Mouse (Mus musculus) embryonic facial prominence, embryonic 11.5 days (tissue): ENCODE measurements around the gene Six4. TPM values are rescaled to one million over a fixed set of nuclear protein-coding genes. Genes with fewer than 3 reads are reported as not detected.

Experiments
- ATAC-seq: fragments of 200-750 bp; cut with Nextera tagmentation; replicated peaks from 2 replicates; pipeline ENCODE4 v1.8.0; 2017; ENCODE audit warnings: low read depth; ENCODE audit not compliant: insufficient number of reproducible peaks, low FRiP score, low TSS enrichment
- DNase-seq: peaks from one replicate; pipeline ENCODE4 v3.0.0-alpha.2; 2015; ENCODE audit warnings: low spot score
- H3K27ac ChIP-seq: fragments of 300-500 bp; sonication (generic); replicated peaks from 2 replicates; pipeline ENCODE4 v1.5.1; 2014; ENCODE audit warnings: mild to moderate bottlenecking, low read depth, low read length, control low read depth
- H3K27me3 ChIP-seq: fragments of 300-500 bp; sonication (generic); 2 replicates; pipeline ENCODE4 v1.6.1; 2014; ENCODE audit warnings: mild to moderate bottlenecking, low read length, moderate library complexity, mixed read lengths; ENCODE audit not compliant: control insufficient read depth, insufficient read depth
- H3K36me3 ChIP-seq: fragments of 300-500 bp; sonication (generic); replicated peaks from 2 replicates; pipeline ENCODE4 v1.6.1; 2014; ENCODE audit warnings: low read depth, mild to moderate bottlenecking, low read length, moderate library complexity, mixed read lengths; ENCODE audit not compliant: control insufficient read depth, insufficient read depth
- H3K4me1 ChIP-seq: fragments of 300-500 bp; sonication (generic); 2 replicates; pipeline ENCODE4 v1.6.1; 2014; ENCODE audit warnings: low read length, mixed read lengths; ENCODE audit not compliant: control insufficient read depth, insufficient read depth
- H3K4me2 ChIP-seq: fragments of 300-500 bp; sonication (generic); 2 replicates; pipeline ENCODE4 v1.6.1; 2014; ENCODE audit warnings: low read depth, mild to moderate bottlenecking, control low read depth, low read length, moderate library complexity
- H3K4me3 ChIP-seq: fragments of 300-500 bp; sonication (generic); 2 replicates; pipeline ENCODE4 v1.5.1; 2014; ENCODE audit warnings: low read depth, low read length, control low read depth
- H3K9ac ChIP-seq: fragments of 300-500 bp; sonication (generic); replicated peaks from 2 replicates; pipeline ENCODE4 v1.6.1; 2014; ENCODE audit warnings: mild to moderate bottlenecking, control low read depth, low read length
- H3K9me3 ChIP-seq: fragments of 300-500 bp; sonication (generic); replicated peaks from 2 replicates; pipeline ENCODE4 v1.6.1; 2016; ENCODE audit warnings: mild to moderate bottlenecking, low read length, inconsistent platforms, mixed read lengths; ENCODE audit not compliant: control insufficient read depth
- WGBS: fragments of 180-500 bp; shearing (Covaris S2); extraction: QIAGEN DNeasy Blood & Tissue Kit; methylation state at CpG from one replicate; pipeline ENCODE4 v1.1.7; 2014; 5-methylcytosine and 5-hydroxymethylcytosine counted together
- polyA plus RNA-seq: library from polyadenylated mRNA; unstranded; fragments of >200 nt; fragmentation: Nextera tagmentation; extraction: Ambion mirVana; gene quantifications from 2 replicates; pipeline ENCODE4 v1.2.1, GENCODE M21; 2014

The Six4 gene
- polyA plus RNA-seq, 1 experiment from 2014 or later: 16.9 TPM

GRCm38 (mm10) chr12:73052651-73053591 lies 60.3 kb downstream of the Six4 start:
- Histone ChIP-seq H3K9ac (peak overlapping the region; percentile 65), H3K9me3 (no peaks in the 10 kb centered on the region), H3K4me1 (peaks cover 6% of the 10 kb centered on the region), H3K27ac (peak overlapping the region; percentile 89), H3K4me2 (peak overlapping the region; percentile 58), H3K27me3 (peaks cover 6% of the 10 kb centered on the region; the same call in 1 of the 2 replicates), H3K36me3 (no peaks in the 10 kb centered on the region), H3K4me3 (peak overlapping the region; percentile 37)
- 1% methylated on average over 34 of the region's 34 CpGs for WGBS
- DNase-seq (peak; percentile 74), ATAC-seq (no peak; the same call in 1 of the 2 replicates)

- Histone ChIP-seq H3K4me3 (peak overlapping the region; percentile 37), H3K9me3 (no peaks in the 10 kb centered on the region), H3K27me3 (peaks cover 6% of the 10 kb centered on the region; the same call in 1 of the 2 replicates), H3K36me3 (no peaks in the 10 kb centered on the region), H3K27ac (peak overlapping the region; percentile 89), H3K4me1 (peaks cover 6% of the 10 kb centered on the region), H3K4me2 (peak overlapping the region; percentile 58), H3K9ac (peak overlapping the region; percentile 65)
- ATAC-seq (peak; percentile 60), DNase-seq (peak; percentile 97)
- WGBS: under 1% methylated on average over 19 of the region's 19 CpGs
Observed at GRCm38 (mm10) chr12:73052036-73052650, 61.1 kb downstream of the Six4 start.

- H3K4me2 ChIP-seq: peak overlapping the region; percentile 57
- under 1% methylated on average over 15 of the region's 15 CpGs for whole genome bisulfite sequencing
Observed at GRCm38 (mm10) chr12:73050811-73051580, 62.3 kb downstream of the Six4 start.

GRCm38 (mm10) chr12:73050305-73050704 lies 63.0 kb downstream of the Six4 start:
- ATAC-seq (no peak), DNase-seq (no peak)
- Histone ChIP-seq H3K36me3 (no peaks in the 10 kb centered on the region), H3K27ac (peak overlapping the region; percentile 29), H3K4me2 (peak overlapping the region; percentile 57), H3K4me3 (peak overlapping the region; percentile 14), H3K4me1 (peaks cover 6% of the 10 kb centered on the region), H3K27me3 (peaks cover 14% of the 10 kb centered on the region; the same call in 1 of the 2 replicates), H3K9ac (peak overlapping the region; percentile 46), H3K9me3 (no peaks in the 10 kb centered on the region)
- WGBS: under 1% methylated on average over 13 of the region's 13 CpGs

More at GRCm38 (mm10) chr12:73050811-73051580, 62.3 kb downstream of the Six4 start:
- H3K36me3 ChIP-seq: no peaks in the 10 kb centered on the region
- H3K27ac ChIP-seq: peak overlapping the region; percentile 31
- peaks cover 10% of the 10 kb centered on the region; the same call in 1 of the 2 replicates for H3K27me3 ChIP-seq
- peak overlapping the region; percentile 14; the same call in 1 of the 2 replicates for H3K4me3 ChIP-seq
- H3K9ac ChIP-seq: peak overlapping the region; percentile 46
- peaks cover 6% of the 10 kb centered on the region for H3K4me1 ChIP-seq
- ATAC-seq: no peak
- DNase-seq: peak; percentile 92
- H3K9me3 ChIP-seq: no peaks in the 10 kb centered on the region

Other genes starting within 250 kb of the Six4 start
- 7.9 and 11.6 TPM in 2 replicates for gene Six6, start 173.6 kb downstream of the Six4 start, polyA plus RNA-seq
- 5.0 and 6.3 TPM in 2 replicates for gene 4930447C04Rik, start 172.7 kb downstream of the Six4 start, polyA plus RNA-seq
- gene Six1, start 59.6 kb downstream of the Six4 start, polyA plus RNA-seq: 62.4 and 64.4 TPM in 2 replicates
- gene Mnat1, start 10.3 kb upstream of the Six4 start, polyA plus RNA-seq: 53.0 and 53.4 TPM in 2 replicates
- 23.7 and 28.8 TPM in 2 replicates for gene Trmt5, start 173.3 kb upstream of the Six4 start, polyA plus RNA-seq
- gene Slc38a6, start 173.3 kb upstream of the Six4 start, polyA plus RNA-seq: 11.0 and 12.8 TPM in 2 replicates